Mouse (Mus musculus): ENCODE measurements around the gene Eif4ebp2.
"Not testable (repeated sequence)": the region's sequence is repeated elsewhere in the genome, so short reads cannot be mapped to it uniquely, and the experiment has no call there.

The Eif4ebp2 gene

DNA sequence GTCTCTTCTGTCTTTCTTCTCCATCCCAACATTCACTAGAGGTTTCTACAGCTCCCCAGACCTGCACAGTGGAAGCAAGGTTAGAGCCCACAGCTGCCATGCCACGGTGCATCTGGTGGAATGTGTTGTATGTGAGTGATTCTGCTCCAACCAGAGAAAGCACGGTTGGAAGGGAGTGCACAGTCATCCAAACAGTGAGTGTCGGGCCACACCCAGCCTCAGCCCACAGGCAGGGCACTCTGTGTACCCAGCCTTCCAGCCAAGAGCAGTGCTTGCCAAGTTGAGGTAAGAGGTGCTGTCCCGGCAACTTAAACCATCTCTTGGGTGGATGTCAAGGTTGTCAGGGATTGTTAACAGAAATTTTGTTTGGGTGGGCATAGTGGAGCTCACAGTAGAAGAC is 12.5 kb upstream of the Eif4ebp2 start:
- DNase-seq (ENCODE audit: low spot score), result no peak

- no peak for DNase-seq (ENCODE audit: low spot score)
Observed at GRCm38 (mm10) chr10:61457182-61457581, 4.7 kb upstream of the Eif4ebp2 start.

DNA sequence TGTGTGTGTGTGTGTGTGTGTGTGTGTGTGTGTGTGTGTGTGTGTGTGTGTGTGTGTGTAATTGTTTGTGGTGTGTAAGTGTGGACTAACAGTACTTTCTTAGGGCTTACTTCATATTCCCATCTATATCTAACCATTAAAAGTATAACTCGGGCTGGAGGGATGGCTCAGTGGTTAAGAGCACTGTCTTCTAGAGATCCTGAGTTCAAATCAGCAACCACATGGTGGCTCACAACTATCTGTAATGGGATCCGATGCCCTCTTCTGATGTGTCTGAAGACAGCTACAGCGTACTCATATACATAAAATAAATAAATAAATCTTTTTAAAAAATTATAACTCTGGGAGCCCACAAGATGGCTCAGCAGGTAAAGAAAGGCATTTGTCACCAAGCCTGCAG is 710 bp upstream of the Eif4ebp2 start:
- not testable (repeated sequence) for DNase-seq (ENCODE audit: low spot score)

DNA sequence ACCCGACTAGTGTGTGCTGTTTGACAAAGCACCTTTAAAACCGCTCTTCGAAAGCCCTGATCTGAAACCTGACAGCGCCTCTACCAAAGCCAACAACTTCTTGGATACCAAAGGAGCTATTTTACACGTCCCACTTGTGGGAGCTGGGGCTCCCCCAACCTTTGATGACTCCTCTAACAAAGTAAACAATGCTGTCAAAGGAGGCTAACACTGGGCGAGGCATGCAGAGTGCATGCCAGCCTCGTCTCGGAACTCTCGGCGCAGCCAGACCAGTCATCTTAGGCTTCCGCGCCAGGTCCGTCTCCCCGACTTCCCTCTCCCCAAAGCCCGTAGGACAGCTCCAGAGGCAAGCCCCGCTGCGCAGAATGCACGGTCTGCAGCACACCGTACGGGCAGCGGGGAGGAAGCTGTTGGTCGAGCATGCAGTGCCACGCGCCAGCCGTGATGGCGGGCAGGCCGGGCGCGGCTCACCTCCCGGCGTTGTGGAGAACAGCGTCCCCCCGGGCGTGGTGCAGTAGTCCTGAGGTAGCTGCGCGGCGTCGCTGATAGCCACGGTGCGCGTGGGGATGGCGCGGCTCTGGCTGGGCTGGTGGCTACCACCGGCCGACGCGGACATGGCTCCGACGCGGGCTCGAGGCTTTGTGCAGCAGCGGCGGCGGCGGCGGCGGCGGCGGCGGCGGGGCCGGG is 387 bp downstream of the Eif4ebp2 start:
- DNase-seq (ENCODE audit: low spot score), result no peak

- no peak for DNase-seq (ENCODE audit: low spot score)
Observed at GRCm38 (mm10) chr10:61451463-61451930, 964 bp downstream of the Eif4ebp2 start.

- DNase-seq (ENCODE audit: low spot score), result no peak
Observed at GRCm38 (mm10) chr10:61448834-61449233, 3.6 kb downstream of the Eif4ebp2 start.

GRCm38 (mm10) chr10:61447581-61448353 is 4.7 kb downstream of the Eif4ebp2 start:
- no peak for DNase-seq (ENCODE audit: low spot score)

GRCm38 (mm10) chr10:61445016-61445415 is 7.4 kb downstream of the Eif4ebp2 start:
- no peak for DNase-seq (ENCODE audit: low spot score)

GRCm38 (mm10) chr10:61443876-61444275 is 8.6 kb downstream of the Eif4ebp2 start:
- no peak for DNase-seq (ENCODE audit: low spot score)

GRCm38 (mm10) chr10:61443456-61443855 is 9.0 kb downstream of the Eif4ebp2 start:
- DNase-seq (ENCODE audit: low spot score), result no peak

GRCm38 (mm10) chr10:61440202-61440800 is 12.2 kb downstream of the Eif4ebp2 start:
- no peak for DNase-seq (ENCODE audit: low spot score)

GRCm38 (mm10) chr10:61431375-61431774 is 21.1 kb downstream of the Eif4ebp2 start:
- DNase-seq (ENCODE audit: low spot score), result peak; percentile 42

DNA sequence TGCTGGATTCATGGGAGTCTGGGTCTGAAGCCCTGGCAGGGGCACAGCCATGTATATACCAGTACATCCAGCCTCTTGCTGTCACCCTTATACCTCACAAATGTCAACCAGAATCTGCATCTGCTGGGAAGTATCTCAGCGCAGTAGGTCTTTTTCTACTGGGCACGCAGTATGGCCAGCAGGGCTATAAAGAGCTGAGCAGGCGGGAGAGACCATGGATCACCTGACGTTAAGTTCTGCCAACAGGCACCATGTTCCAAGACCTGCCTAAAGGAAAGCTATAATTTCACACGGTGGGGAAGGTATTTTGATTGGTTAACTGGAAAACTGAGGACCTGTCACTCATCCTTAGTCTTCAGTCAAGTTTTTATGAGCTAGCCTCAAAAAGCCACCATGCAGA is 23.4 kb downstream of the Eif4ebp2 start:
- no peak for DNase-seq (ENCODE audit: low spot score)

DNA sequence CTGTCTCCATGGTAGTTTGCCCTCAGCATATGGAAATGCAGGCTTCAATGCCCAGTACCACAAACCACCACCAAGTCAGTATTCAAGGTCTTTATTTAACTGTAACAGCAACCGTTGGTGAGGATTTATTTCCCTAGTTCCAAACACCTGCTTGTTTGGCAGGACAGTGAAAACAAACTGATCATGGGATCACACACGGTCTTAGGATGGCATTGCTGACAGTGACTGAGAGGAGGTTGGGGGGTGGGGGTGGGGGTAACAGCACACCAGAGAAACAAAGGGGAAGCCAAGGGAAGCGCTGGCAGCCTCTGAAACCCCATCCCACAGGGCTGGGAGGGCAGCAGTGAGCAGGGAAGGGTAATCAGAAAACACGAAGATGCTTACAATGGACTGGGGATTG is 24.0 kb downstream of the Eif4ebp2 start:
- DNase-seq (ENCODE audit: low spot score), result no peak

GRCm38 (mm10) chr10:61427951-61428350 is 24.5 kb downstream of the Eif4ebp2 start:
- DNase-seq (ENCODE audit: low spot score), result no peak

- no peak for DNase-seq (ENCODE audit: low spot score)
Observed at GRCm38 (mm10) chr10:61426251-61426757, 26.2 kb downstream of the Eif4ebp2 start.

DNA sequence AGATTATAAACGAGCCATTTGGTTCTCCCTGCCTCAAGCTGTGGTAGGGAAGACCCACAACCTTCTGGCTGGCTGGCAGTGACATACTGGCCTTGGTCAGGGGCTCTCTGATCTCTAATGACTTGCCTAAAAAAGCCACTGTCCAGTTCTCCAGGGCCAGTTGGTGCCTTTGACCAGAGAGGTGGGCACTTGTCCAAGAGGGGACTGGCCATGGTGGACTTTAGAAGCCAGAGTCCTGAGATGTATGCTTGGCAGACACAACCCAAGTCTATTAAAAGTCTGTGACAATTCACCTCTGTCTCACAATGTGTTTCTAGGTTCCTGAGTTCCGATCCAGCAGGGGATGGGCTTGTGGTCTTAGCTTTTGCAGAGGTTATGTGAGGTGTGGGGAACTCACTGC is 27.4 kb downstream of the Eif4ebp2 start:
- no peak for DNase-seq (ENCODE audit: low spot score)

DNA sequence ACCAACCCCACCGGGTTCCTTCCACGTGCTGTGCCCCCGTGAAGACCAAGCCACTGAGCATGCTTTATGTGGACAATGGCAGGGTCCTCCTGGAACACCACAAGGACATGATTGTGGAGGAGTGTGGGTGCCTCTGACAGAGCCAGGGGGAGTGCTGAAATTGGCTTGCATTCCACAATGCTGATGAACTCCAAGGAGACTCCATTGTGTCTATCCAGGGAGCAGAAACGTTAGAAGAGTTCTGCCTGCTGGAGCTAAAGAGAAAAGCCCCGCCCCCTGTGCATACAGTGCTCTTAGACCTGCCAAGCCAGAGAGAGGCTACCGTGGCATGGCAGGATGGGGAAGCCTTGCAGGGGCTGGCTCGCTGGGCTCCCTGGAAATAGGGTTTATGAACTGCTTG is 28.0 kb downstream of the Eif4ebp2 start:
- DNase-seq (ENCODE audit: low spot score), result no peak

- DNase-seq (ENCODE audit: low spot score), result no peak
Observed at GRCm38 (mm10) chr10:61423289-61423688, 29.2 kb downstream of the Eif4ebp2 start.

DNA sequence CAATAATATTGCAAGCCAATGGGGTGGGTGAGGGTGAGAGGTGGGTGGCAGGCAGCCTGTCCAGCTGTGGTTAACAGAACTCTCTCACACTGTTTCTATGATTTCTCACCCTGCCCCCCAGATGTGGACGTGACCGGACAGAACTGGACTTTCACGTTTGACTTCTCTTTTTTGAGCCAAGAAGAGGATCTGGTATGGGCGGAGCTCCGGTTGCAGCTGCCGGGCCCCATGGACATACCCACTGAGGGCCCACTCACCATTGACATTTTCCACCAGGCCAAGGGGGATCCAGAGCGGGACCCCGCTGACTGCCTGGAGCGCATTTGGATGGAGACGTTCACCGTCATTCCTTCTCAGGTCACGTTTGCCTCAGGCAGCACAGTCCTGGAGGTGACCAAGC is 29.6 kb downstream of the Eif4ebp2 start:
- DNase-seq (ENCODE audit: low spot score), result no peak

DNA sequence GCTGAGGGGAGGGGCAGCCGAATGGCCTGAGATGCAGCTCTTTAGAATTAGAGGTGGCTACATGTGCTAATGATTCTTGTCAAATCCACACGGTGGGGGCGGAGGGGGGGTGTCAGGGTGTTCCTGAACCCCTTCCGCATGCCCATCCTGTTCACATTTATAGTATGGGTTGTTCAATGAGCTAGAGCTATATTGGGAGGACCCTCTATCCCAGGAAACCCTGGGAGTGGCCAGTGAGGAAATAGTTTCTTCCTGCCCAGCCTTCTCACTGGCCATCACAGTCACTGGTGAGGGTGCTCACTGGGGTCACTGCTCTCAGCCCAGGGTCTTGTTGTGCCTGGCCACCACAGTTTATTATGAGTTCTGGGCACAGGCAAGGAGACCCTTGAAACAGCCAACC is 32.5 kb downstream of the Eif4ebp2 start:
- DNase-seq (ENCODE audit: low spot score), result no peak

- no peak for DNase-seq (ENCODE audit: low spot score)
Observed at GRCm38 (mm10) chr10:61419146-61419545, 33.3 kb downstream of the Eif4ebp2 start.
